Mouse (Mus musculus) liver, postnatal 0 days (tissue): Measurements from ENCODE around the gene Gm5475.

ENCODE experiments used
- CTCF ChIP-seq: sonication (generic); IDR thresholded peaks from 2 replicates; pipeline ENCODE4 v1.5.1; 2016; ENCODE audit warnings: antibody characterized with exemption, low read depth
- EP300 ChIP-seq: IDR thresholded peaks from 2 replicates; pipeline ENCODE4 v1.6.1; 2016; ENCODE audit warnings: antibody characterized with exemption, low read depth, mild to moderate bottlenecking

- no peak for TF ChIP-seq CTCF
- TF ChIP-seq EP300 = no peak
These were observed 28.9 kb upstream of the Gm5475 start for GRCm38 (mm10) chr15:100393016-100393415.
